Mouse (Mus musculus) left cerebral cortex, adult 8-10 months (tissue): Measurements from ENCODE around the gene Rusc2. TPM values are rescaled to one million over a fixed set of nuclear protein-coding genes. Genes with fewer than 3 reads are reported as not detected.

Experiments used
- DNase-seq, 2 experiments: peaks; one replicate each; pipeline ENCODE4 v3.0.0; 2022; ENCODE audit warnings: low spot score in 2 of 2
- total RNA-seq, 4 experiments: library from RNA; stranded (reverse); gene quantifications; 2 replicates each; pipeline ENCODE4 v1.2.4; 2022

Gene Rusc2
- total RNA-seq, 4 experiments from 2014 or later = 116 to 144 (median 123) TPM

- DNase-seq = no peak
Measured at GRCm38 (mm10) chr4:43415221-43416070, 33.7 kb downstream of the Rusc2 start.

DNA sequence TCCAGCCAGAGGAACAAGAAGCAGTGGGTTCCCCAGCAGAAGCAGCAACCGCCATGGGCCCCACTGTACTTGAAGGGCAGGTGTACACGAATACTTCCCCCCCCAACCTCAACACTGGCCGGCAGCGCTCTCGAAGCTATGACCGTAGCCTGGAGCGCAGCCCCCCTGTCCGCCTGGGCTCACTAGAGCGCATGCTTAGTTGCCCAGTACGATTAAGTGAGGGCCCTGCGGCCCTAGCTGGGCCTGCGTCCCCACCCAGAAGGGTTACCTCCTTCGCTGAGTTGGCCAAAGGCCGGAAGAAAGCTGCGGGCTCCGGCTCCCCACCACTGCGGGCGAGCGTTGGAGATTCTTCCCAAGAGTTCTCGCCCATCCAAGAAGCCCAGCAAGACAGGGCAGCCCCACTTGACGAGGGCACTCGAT is 34.3 kb downstream of the Rusc2 start:
- DNase-seq = no peak

GRCm38 (mm10) chr4:43417269-43418062 is 35.7 kb downstream of the Rusc2 start:
- DNase-seq = no peak

DNA sequence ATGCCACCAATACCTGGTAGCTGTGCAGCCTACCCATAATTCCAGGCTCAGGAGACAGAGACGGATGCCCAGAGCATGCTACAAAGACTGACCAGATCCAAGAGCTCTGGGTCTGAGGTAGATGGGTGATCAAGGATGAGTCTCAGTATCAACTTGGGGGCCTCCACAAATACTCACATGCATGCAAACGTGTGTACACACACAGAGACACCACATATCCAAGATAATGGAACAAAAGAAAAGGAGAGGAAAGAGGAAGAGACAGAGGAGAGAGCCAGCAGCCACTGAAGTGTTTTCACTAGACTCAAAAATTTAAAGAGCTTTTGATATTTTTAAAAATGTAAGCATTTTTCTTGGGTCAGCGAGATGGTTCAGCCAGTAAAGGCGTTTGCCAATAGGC is 36.7 kb downstream of the Rusc2 start:
- no peak for DNase-seq

GRCm38 (mm10) chr4:43418973-43419656 is 37.3 kb downstream of the Rusc2 start:
- DNase-seq = no peak

DNA sequence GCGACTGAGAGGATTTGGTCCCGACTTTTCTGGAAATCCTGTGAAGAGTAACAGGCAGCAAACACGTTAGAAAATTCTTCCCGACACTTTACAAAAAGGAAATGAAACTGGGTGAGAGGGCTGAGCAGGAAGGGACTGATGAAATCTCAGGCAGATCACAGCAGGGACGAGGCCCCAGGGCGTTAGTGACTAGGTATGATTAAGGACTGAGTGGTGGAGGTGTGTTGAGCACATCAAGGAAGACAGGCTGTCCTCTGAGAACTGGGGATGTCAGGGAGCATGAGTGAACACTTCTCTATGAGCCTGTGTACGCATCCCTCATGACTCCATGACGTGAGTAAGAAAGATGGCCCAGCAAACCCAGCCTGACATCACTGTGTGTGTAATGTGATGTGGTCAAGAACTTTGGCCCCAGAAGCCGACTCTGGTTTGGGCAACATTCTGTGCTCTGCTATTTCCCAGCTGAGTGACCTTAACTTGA is 38.1 kb downstream of the Rusc2 start:
- no peak for DNase-seq

DNA sequence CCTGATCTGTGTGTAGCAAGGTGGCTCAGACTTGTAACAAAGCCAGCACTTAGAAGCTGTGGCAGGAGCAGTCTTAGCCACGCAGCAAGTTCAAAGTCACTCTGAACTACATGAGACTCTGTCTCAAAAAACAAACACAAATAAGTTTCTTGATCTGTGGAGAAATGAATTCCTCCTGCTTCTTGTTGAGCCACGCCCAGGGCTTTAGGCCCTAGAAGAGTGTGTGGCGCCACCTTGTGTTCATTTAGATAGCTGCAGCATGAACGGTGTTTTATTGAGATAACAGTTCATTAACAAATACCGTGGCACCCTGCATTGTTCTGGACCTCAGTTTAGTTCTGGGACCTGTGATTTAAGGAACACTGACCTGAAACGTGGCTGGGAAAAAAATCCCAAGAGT is 38.5 kb downstream of the Rusc2 start:
- DNase-seq = peak in 1 of 2 experiments; percentile 59

DNA sequence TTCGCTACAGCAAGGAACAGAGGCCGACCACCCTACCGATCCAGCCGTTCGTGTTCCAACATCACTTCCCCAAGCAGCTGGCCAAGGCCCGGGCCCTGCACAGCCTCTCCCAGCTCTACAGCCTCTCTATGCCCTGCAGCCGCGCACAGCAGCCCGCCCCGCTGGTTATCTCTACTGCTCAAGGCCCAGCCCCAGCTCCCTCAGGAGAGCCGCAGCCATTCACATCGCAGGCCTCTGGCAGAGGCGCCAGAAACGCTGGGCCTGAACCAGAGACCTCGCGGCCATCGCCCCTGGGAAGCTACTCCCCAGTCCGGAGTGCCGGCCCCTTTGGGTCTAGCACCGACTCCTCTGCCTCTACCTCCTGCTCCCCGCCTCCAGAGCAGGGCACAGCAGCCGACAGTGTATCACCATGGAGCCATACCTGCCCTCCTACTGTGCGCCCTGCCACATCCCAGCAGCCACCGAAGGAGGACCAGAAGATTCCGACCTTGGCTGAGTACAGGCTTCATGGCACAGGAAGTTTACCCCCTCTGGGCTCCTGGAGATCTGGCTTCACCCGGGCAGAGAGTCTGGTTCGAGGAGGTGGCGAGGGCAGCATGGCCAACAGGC is 40.0 kb downstream of the Rusc2 start:
- DNase-seq = no peak

DNA sequence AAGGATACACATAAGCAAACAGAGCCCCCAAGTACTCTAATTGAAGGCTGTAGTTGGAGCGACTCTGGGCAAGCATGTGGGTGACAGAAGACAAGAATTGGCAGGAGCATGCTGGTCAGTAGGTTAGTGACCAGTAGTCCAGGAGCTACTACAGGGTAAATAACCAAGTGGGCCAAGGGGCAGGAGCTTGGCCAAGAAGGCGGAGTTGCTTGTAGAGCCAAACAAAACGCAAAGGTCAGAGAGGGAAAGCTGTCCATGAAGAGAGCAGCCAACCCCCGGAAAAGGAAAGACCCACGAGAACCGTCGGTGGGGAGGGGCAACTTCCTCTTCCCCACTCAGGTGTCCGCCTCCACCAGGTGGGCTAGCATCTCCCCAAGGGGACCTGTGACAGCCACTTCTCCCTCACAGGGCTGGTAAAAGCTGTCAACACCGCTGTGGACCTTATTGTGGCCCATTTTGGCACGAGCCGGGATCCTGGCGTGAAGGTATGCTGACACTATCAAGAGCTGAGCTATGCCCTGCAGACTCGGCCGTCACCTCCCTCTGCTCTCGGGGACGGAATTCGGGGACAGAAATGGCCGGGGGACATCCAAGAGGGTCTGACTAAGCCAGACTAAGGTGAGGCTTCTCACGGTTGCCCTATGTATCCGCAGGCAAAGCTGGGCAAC is 41.6 kb downstream of the Rusc2 start:
- no peak for DNase-seq

DNA sequence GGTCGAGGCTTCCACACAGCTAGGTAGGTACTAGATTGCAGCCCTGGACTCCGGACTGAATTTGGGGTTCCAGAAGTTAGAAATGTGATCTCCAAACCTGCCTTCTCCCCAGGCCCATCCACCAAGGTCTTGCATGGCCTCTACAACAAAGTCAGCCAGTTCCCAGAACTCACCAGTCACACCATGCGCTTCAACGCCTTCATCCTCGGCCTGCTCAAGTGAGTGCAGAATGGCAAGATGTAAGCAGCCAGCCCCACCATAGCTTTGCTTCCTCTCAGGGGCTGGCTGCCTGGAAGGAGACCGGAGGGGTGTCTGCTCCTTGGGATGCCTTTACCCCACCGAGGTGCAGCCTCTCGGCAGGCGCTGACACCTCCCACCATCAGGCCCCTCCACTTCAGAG is 42.3 kb downstream of the Rusc2 start:
- no peak for DNase-seq

DNA sequence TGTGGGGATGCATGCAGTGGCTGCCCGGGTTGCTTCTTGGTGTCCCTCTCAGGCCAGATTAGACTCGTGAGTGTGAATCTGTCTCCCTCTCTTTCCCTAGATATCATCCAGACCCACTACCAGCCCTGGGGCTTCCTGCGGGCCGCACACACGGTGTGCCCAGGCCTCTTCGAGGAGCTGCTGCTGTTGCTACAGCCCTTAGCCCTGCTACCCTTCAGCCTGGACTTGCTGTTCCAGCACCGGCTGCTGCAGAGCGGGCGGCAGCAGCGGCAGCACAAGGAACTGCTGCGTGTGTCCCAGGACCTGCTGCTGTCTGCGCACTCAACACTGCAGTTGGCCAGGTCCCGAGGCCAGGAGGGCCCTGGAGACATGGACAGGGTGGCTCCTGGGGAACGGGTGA is 43.4 kb downstream of the Rusc2 start:
- no peak for DNase-seq

DNA sequence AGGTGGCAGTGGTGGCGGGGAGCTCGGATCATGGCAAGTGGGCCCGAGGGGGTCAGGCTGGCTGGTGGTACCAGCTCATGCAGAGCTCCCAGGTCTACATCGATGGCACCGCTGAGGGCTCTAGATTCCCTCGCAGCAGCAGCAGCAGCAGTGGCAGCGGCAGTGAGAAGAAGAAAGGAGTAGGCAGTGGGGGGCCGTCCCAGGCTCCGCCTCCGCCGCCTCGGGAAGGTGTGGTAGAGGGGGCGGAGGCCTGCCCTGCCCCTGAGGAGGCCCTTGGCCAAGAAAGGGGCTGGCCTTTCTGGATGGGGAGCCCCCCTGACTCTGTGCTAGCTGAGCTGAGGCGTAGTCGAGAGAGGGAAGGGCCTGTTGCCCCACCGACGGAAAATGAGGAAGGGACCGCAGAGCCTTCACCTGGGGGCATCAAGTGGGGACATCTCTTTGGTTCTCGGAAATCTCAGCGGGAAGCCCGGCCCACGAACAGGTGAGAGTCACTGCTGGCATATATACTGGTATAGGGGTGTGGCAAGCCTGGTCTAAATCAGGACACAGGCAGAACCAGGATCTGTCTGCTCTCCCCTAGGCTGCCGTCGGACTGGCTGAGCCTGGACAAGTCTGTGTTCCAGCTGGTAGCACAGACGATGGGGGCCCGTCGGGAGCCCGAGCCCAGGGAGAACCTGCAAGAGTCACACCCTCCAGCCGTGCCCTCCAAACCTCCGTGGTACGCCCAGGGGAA is 44.0 kb downstream of the Rusc2 start:
- no peak for DNase-seq

- DNase-seq = no peak
Measured at GRCm38 (mm10) chr4:43426487-43426886, 44.7 kb downstream of the Rusc2 start.

DNA sequence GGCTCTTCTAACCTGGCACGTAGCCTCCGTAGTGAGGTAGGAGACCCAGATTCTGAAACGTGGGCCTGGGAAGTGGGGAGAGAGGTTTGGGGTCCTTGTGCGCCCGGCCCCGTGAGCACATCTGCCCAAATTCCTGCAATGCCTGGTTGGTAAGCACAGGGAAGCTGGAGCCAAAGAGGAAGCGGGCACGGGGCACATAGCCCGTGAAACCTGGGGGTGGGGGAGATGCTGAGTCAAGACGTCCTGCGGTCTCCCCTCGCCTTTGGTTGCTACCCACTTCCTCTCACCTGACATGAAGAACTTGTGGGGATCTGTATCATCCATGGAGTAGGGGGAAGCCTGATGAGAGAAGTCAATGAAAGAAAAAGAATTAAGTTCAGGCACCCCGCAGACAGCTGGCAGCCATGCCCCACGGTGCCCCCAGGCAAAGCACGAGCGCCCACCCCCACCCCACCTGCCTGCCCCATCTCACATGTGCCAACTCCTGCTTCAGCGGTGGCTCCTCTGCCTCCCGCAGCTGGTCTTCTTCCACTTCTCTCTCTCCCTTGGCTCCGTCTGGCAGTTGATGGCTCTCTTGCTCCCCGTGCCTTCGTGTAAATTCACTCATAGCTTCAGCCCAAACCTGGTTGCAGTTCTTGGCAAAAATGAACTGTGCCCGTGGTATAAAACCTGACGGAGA is 45.9 kb downstream of the Rusc2 start:
- no peak for DNase-seq

- DNase-seq = no peak
Measured at GRCm38 (mm10) chr4:43428180-43428861, 46.5 kb downstream of the Rusc2 start.

GRCm38 (mm10) chr4:43428946-43429345 is 47.2 kb downstream of the Rusc2 start, which contains the start of gene Fam166b:
Fam166b (minus strand) TSS chr4:43429134.
- DNase-seq = no peak

DNA sequence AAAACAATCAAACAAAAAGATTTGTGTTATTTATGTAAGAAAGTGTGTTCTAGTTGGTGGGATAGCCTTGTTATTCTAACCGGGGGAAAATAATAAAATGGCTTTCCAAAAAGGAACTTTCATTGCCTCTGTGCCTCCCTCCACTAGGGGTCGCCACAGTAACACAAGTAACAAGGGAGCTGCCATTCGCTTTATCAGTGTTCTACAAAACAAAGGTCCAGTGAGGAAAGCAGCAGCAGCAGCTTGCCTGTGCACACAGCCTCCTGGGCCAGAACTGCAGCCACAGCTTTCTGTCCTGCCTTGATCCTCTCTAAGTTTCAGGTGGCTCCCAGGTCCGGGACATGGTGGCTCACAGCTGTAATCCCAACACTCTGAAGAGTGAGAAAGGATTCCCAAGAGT is 49.9 kb downstream of the Rusc2 start:
- DNase-seq = peak; percentile 46 to 63

GRCm38 (mm10) chr4:43432832-43433231 is 51.1 kb downstream of the Rusc2 start:
- DNase-seq = no peak

DNA sequence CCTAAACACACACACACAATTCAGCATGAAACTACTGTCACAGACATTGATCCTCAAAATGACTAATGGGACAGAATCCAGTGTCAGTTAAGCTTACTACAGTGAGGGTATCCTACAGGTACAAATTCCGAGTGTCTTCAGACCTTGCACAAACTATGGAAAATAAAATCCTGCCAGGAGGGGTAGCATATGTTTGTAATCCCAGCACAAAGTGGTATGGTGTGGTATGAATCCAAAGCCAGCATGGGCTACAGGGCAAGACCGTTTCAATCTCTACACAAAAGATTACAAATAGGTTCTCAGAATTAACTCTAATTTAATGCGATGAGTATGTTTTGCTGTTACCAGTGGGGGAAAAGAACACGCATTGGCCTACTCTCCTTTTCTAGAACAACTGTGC is 59.9 kb downstream of the Rusc2 start, which contains the start of gene Tesk1:
Tesk1 (plus strand) TSS at position 301 of the 400 bp plus-strand sequence.
- no peak for DNase-seq
